Mouse (Mus musculus) limb, embryonic 11.5 days (tissue): ENCODE data around the gene Tex22. TPM values are rescaled to one million over a fixed set of nuclear protein-coding genes. Genes with fewer than 3 reads are reported as not detected.

ENCODE experiments used
- ATAC-seq: fragments of 200-750 bp; cut with Nextera tagmentation; 2 replicates; pipeline ENCODE4 v1.8.0; 2017; ENCODE audit warnings: low read depth; ENCODE audit not compliant: insufficient number of reproducible peaks, low FRiP score, low TSS enrichment
- DNase-seq: peaks from one replicate; pipeline ENCODE4 v3.0.0-alpha.2; 2015; ENCODE audit warnings: low spot score
- H3K27ac ChIP-seq: fragments of 300-500 bp; sonication (generic); replicated peaks from 2 replicates; pipeline ENCODE4 v1.5.1; 2014; ENCODE audit warnings: low read depth, mild to moderate bottlenecking, low read length
- H3K27me3 ChIP-seq: fragments of 300-500 bp; sonication (generic); 2 replicates; pipeline ENCODE4 v1.6.1; 2014; ENCODE audit warnings: mild to moderate bottlenecking, low read length, mixed read lengths; ENCODE audit not compliant: control insufficient read depth, insufficient read depth
- H3K36me3 ChIP-seq: fragments of 300-500 bp; sonication (generic); 2 replicates; pipeline ENCODE4 v1.6.1; 2014; ENCODE audit warnings: mild to moderate bottlenecking, low read length, moderate library complexity, mixed read lengths; ENCODE audit not compliant: control insufficient read depth, insufficient read depth
- H3K4me1 ChIP-seq: fragments of 300-500 bp; sonication (generic); 2 replicates; pipeline ENCODE4 v1.6.1; 2014; ENCODE audit warnings: low read length, mixed read lengths; ENCODE audit not compliant: control insufficient read depth, insufficient read depth
- H3K4me2 ChIP-seq: fragments of 300-500 bp; sonication (generic); 2 replicates; pipeline ENCODE4 v1.6.1; 2014; ENCODE audit warnings: low read depth, mild to moderate bottlenecking, moderate library complexity; ENCODE audit not compliant: severe bottlenecking
- H3K4me3 ChIP-seq: fragments of 300-500 bp; sonication (generic); 2 replicates; pipeline ENCODE4 v1.5.1; 2014; ENCODE audit warnings: low read depth, low read length
- H3K9ac ChIP-seq: fragments of 300-500 bp; sonication (generic); 2 replicates; pipeline ENCODE4 v1.6.1; 2014; ENCODE audit warnings: mild to moderate bottlenecking, low read length
- H3K9me3 ChIP-seq: fragments of 300-500 bp; sonication (generic); 2 replicates; pipeline ENCODE4 v1.6.1; 2016; ENCODE audit warnings: low read length; ENCODE audit not compliant: control insufficient read depth
- WGBS: fragments of 180-500 bp; shearing (Covaris S2); extraction: QIAGEN DNeasy Blood & Tissue Kit; methylation state at CpG from one replicate; pipeline ENCODE4 v1.1.7; 2014; 5-methylcytosine and 5-hydroxymethylcytosine counted together
- microRNA-seq: library from miRNA; unstranded; fragments of <30 nt; microRNA quantifications from one replicate; pipeline ENCODE4, GENCODE M21; 2016
- polyA plus RNA-seq: library from polyadenylated mRNA; unstranded; fragments of >200 nt; fragmentation: Nextera tagmentation; extraction: Ambion mirVana; gene quantifications from 2 replicates; pipeline ENCODE4 v1.2.1, GENCODE M21; 2014

Gene Tex22
- polyA plus RNA-seq, 1 experiment from 2014 or later = 0.21 TPM

DNA sequence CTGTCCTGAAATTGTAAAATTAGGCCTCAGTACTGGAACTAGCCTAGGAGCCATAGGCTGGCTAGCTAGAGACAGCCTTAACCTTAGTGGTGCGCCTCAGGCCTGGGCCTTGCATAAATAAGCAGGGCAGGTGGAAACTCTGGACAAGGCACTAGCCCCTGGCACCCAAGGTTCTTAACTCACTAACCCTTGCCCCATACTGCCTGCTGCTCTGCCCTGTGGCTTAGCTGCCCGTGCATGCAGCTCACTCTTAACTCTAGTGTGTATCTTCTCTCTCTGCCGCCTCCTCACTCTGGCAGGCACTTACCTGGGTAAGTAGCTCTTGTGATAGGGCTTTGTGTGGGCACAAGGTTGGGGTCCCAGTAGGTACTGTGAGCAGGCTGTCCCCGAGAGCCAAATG is 60.2 kb downstream of the Tex22 start:
- no peak for DNase-seq
- Histone ChIP-seq H3K4me3 (no peak overlapping the region), H3K4me2 (no peak overlapping the region), H3K27ac (no peak overlapping the region), H3K9ac (no peak overlapping the region), H3K36me3 (peaks cover 48% of the 10 kb centered on the region), H3K9me3 (no peaks in the 10 kb centered on the region), H3K27me3 (no peaks in the 10 kb centered on the region), H3K4me1 (peaks cover 5% of the 10 kb centered on the region; the same call in 1 of the 2 replicates)
- WGBS = 91% methylated on average over 4 of the region's 4 CpGs
- no peak for ATAC-seq

DNA sequence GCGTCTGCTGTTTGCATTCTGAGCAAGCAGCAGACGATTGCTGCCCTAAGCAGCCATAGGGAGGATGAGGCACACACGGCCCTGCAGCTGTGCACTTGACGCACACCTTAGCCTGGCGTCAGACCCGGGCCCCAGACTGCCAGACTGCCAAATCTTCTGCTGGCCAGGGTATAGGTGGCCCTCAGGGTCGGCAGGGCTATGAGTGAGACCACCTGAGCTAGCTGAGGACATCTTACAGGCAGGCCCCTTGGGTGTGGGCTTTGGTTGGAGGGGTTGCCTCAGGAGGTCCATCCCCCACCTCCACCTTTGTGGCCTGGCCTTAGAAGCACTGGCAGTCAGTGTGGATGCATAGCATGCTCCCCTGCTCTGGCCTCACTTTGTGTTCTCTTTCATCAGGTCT is 61.1 kb downstream of the Tex22 start:
- H3K27me3 ChIP-seq = no peaks in the 10 kb centered on the region; the same call in 1 of the 2 replicates
- H3K27ac ChIP-seq = no peak overlapping the region
- no peak overlapping the region for H3K4me3 ChIP-seq
- no peaks in the 10 kb centered on the region for H3K9me3 ChIP-seq
- peaks cover 45% of the 10 kb centered on the region for H3K36me3 ChIP-seq
- WGBS = 93% methylated on average over 7 of the region's 7 CpGs
- DNase-seq (no peak), ATAC-seq (no peak)
- peaks cover 8% of the 10 kb centered on the region; the same call in 1 of the 2 replicates for H3K4me1 ChIP-seq
- H3K9ac ChIP-seq = no peak overlapping the region
- no peak overlapping the region for H3K4me2 ChIP-seq

GRCm38 (mm10) chr12:113136492-113137020 is 62.3 kb downstream of the Tex22 start:
- Histone ChIP-seq H3K4me3 (no peak overlapping the region), H3K9ac (no peak overlapping the region), H3K4me2 (no peak overlapping the region), H3K9me3 (no peaks in the 10 kb centered on the region), H3K27me3 (peaks cover 12% of the 10 kb centered on the region), H3K4me1 (peaks cover 8% of the 10 kb centered on the region; the same call in 1 of the 2 replicates), H3K36me3 (peaks cover 37% of the 10 kb centered on the region), H3K27ac (no peak overlapping the region)
- DNase-seq (no peak), ATAC-seq (no peak)
- WGBS = 90% methylated on average over 17 of the region's 17 CpGs

DNA sequence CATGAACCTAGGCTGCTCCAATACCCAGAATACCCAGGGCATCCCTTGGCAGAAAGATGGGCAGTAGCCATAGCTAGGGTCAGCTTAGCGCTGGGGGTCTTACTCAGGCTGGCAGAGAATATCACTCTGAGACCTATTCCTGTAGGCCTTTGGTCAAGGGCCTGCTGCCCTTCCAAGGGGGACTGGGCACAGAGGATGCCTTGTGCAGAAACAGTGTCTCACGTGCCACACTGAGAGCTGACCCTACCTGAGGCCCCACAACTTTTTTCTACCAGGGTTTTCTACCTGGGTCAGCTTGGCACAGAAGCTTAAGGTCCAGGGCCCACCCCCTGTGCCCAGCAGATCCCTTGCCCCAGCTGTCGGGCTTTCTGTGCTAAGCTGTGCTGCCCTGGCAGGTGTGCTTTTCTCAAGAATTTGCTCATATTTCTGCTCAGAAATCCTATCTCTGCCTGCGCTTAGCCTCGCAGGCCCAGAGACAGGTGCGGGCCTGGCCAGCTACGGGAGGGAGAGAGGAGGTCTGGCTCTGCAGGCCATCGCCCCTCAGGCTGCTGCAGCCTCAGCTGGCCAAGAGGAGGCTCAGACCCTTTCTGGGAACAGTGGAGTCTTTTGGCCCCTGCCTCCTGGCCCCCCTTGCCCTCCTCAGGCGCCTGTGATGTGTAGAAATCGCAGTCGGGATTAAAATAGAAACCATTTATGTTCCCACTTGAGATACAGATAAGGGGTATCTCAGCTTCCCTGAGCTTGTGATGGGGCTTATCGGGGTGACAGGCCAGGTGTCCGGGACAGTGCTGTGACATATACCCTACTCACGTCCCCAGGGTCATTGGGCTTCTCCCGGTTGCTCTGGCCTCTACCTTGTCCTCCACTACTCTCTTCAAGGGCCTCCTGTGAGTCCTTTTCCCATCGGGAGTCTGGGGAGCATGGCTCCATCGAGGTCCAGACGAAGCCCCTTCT is 63.2 kb downstream of the Tex22 start:
- WGBS = 89% methylated on average over 18 of the region's 18 CpGs
- H3K9ac ChIP-seq = no peak overlapping the region
- H3K27ac ChIP-seq = no peak overlapping the region

DNA sequence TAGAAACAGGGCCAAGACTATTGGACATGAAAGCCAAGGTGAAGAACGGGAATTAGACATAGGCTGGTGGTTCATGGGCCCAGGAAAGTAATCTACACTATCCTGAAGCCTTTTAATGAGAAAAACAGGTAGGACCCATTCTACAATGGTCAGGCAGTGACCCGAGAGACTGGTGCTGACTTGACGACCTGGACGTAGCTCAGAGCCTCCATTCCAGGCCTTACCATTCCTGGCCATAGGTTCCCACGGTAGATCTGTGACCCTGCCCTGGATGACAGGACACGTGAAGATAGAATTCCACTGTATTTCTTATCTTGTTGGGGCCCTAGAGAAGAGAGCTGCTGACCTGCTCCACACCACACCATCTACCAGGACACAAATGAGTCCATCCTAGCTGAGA is 64.0 kb downstream of the Tex22 start:
- no peak for DNase-seq
- Histone ChIP-seq H3K27ac (no peak overlapping the region), H3K9me3 (no peaks in the 10 kb centered on the region), H3K27me3 (peaks cover 21% of the 10 kb centered on the region), H3K9ac (no peak overlapping the region), H3K4me3 (no peak overlapping the region), H3K4me1 (peaks cover 16% of the 10 kb centered on the region), H3K4me2 (no peak overlapping the region), H3K36me3 (peaks cover 28% of the 10 kb centered on the region)
- 81% methylated on average over 6 of the region's 6 CpGs for whole genome bisulfite sequencing
- ATAC-seq = no peak

More for the DNA sequence above, 63.2 kb downstream of the Tex22 start:
- peaks cover 32% of the 10 kb centered on the region for H3K36me3 ChIP-seq
- ATAC-seq (no peak), DNase-seq (no peak)
- peaks cover 21% of the 10 kb centered on the region for H3K27me3 ChIP-seq
- peaks cover 12% of the 10 kb centered on the region for H3K4me1 ChIP-seq
- H3K4me2 ChIP-seq = no peak overlapping the region
- no peak overlapping the region for H3K4me3 ChIP-seq
- H3K9me3 ChIP-seq = no peaks in the 10 kb centered on the region

Small RNA genes within 50 kb of the gene (microRNA-seq; reads per million reads assigned to microRNA genes)
- not detected for gene Gm44471

Other genes with a start within 250 kb of the Tex22 start
- 180 and 189 TPM in 2 replicates for gene Cdca4, start 245.1 kb upstream of the Tex22 start, polyA plus RNA-seq
- gene Gpr132, start 206.3 kb upstream of the Tex22 start, polyA plus RNA-seq = not detected in 2 replicates
- gene Jag2, start 144.7 kb upstream of the Tex22 start, polyA plus RNA-seq = 4.0 and 4.7 TPM in 2 replicates
- gene Nudt14, start 132.4 kb upstream of the Tex22 start, polyA plus RNA-seq = 87.9 and 90.1 TPM in 2 replicates
- 26.4 and 27.4 TPM in 2 replicates for gene Btbd6, start 98.0 kb upstream of the Tex22 start, polyA plus RNA-seq
- gene Brf1, start 73.8 kb upstream of the Tex22 start, polyA plus RNA-seq = 58.8 and 63.0 TPM in 2 replicates
- 11.7 and 13.5 TPM in 2 replicates for gene Pacs2, start 60.0 kb upstream of the Tex22 start, polyA plus RNA-seq
- 24.2 and 26.4 TPM in 2 replicates for gene Mta1, start 23.8 kb downstream of the Tex22 start, polyA plus RNA-seq
- gene Crip2, start 65.7 kb downstream of the Tex22 start, polyA plus RNA-seq = 49.7 and 53.8 TPM in 2 replicates
- 56.2 and 62.8 TPM in 2 replicates for gene Crip1, start 71.8 kb downstream of the Tex22 start, polyA plus RNA-seq
- 39.9 and 41.3 TPM in 2 replicates for gene Tedc1, start 81.9 kb downstream of the Tex22 start, polyA plus RNA-seq
- 8.0 and 12.0 TPM in 2 replicates for gene Tmem121, start 111.4 kb downstream of the Tex22 start, polyA plus RNA-seq